Mouse (Mus musculus): Measurements from ENCODE around the gene Chn2. TPM values are rescaled to one million over a fixed set of nuclear protein-coding genes. Genes with fewer than 3 reads are reported as not detected.
"Not testable (repeated sequence)": the region's sequence is repeated elsewhere in the genome, so short reads cannot be mapped to it uniquely, and the experiment has no call there.

Gene Chn2
- polyA plus RNA-seq, 1 experiment from 2014 or later: 42.0 TPM

DNA sequence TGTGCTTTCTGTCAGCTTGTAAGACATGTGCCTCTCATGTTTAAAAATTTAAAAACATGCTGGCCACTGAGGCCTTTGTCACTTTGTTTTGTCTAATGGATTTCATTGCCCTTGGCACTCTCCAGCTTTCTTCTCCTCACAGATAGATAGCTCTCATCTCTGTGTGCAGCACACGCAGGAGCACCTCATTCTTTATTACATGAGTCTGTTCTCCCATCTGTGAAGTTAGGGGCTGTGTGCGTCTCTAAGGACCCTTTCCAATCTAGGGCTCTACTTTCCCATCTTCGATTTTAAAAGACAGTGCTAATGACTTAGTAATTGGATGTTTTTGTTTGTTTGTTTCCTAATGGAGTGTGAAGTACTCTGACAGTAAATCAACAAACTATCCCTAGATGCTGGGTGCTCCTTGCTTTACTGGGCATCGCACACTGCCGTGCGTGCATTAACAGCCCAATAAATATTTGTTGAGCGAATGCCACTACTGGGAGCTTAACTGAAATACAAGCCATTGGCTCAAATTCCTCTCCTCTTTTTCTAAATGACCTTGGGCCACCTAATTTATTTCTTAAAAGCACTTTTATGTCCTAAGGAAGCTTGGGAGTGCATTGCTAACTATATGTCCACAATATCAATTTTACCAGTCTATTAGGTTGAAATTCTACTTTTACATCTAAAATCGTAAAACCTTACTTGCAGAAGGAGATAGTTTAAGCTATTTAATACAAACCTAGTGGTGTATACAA is 136.3 kb downstream of the Chn2 start:
- WGBS: 70% methylated on average over 8 of the region's 8 CpGs
- Histone ChIP-seq H3K4me2 (ENCODE audit: low read length) (no peak overlapping the region), H3K4me1 (replicated peaks; ENCODE audit: control insufficient read depth, insufficient read depth, low read length) (no peaks in the 10 kb centered on the region), H3K4me3 (replicated peaks; ENCODE audit: low read length) (no peak overlapping the region), H3K27ac (ENCODE audit: low read length) (no peak overlapping the region), H3K9ac (replicated peaks; ENCODE audit: low read depth, low read length) (no peak overlapping the region), H3K9me3 (ENCODE audit: control insufficient read depth, low read length) (no peaks in the 10 kb centered on the region), H3K36me3 (ENCODE audit: control insufficient read depth, insufficient read depth) (no peaks in the 10 kb centered on the region), H3K27me3 (replicated peaks; ENCODE audit: control insufficient read depth, insufficient read depth, low read length) (no peaks in the 10 kb centered on the region)
- ATAC-seq: no peak

DNA sequence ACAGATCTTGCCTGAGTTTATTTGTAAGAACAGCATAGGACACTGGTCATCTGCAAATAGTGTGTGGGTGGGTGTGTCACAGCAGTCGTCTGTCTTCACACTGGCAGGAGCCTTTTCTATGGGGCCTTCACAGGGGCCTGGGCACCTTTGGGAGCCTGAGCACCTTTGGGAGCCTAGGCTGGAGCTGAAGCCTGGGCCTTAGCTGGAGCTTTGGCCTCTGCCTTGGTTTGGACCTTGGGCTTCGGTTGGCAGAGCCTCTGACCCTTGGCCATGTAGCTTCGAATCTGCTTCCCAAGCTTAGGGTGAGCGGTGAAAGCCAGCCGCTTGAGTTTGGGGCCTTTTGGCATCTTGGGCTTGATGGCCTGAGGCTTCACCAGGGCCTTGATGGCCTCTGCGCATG is 137.7 kb downstream of the Chn2 start:
- not testable (repeated sequence) for H3K27me3 ChIP-seq (replicated peaks; ENCODE audit: control insufficient read depth, insufficient read depth, low read length); H3K27ac ChIP-seq (ENCODE audit: low read length); ATAC-seq; H3K9me3 ChIP-seq (ENCODE audit: control insufficient read depth, low read length); H3K4me3 ChIP-seq (replicated peaks; ENCODE audit: low read length); H3K9ac ChIP-seq (replicated peaks; ENCODE audit: low read depth, low read length); H3K4me2 ChIP-seq (ENCODE audit: low read length); H3K4me1 ChIP-seq (replicated peaks; ENCODE audit: control insufficient read depth, insufficient read depth, low read length); H3K36me3 ChIP-seq (ENCODE audit: control insufficient read depth, insufficient read depth)
- 94% methylated on average over 6 of the region's 6 CpGs for WGBS

DNA sequence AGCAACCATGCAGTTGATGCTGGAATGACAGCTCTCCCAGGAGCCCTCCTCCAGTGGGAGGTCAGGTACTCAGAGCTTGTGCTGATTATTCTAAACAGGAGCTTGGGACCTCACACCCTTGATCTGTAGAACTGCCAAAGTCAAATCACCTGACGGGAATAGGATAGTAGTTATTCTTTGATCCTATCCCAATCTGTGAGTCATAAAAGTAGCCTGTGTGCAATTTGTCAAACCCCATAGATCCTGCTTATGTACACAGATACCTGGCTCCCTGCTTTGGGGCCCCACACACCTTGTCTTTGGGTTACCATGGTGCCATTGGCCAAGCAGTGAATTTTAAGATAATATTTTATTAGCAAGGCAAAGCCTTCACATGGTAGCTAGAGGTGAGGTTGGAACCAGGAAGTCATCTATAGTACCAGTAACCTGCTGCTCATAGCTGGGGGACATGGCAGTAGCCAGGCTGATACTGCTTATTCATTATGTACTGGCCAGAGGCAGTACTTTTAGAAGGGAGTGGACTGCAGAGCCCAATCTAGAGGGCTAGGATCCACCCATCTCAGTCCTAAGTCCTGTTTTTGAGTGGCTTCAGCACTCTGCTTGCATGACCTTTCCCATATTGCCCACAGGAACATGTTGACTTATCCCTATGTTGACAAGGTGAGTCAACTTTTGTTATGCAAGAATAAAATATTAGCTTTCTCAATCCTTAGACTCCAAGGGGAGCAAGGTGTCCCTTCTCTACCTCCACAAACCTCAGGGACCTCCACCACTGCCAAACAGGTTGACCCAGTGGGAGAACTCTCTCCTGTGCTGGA is 139.9 kb downstream of the Chn2 start:
- Histone ChIP-seq H3K4me2 (ENCODE audit: low read length) (no peak overlapping the region), H3K27me3 (replicated peaks; ENCODE audit: control insufficient read depth, insufficient read depth, low read length) (no peaks in the 10 kb centered on the region), H3K36me3 (ENCODE audit: control insufficient read depth, insufficient read depth) (no peaks in the 10 kb centered on the region), H3K4me1 (replicated peaks; ENCODE audit: control insufficient read depth, insufficient read depth, low read length) (peaks cover 9% of the 10 kb centered on the region), H3K9me3 (ENCODE audit: control insufficient read depth, low read length) (no peaks in the 10 kb centered on the region), H3K27ac (ENCODE audit: low read length) (no peak overlapping the region), H3K9ac (replicated peaks; ENCODE audit: low read depth, low read length) (no peak overlapping the region), H3K4me3 (replicated peaks; ENCODE audit: low read length) (no peak overlapping the region)
- 94% methylated on average over 1 of the region's 1 CpGs for WGBS
- no peak for ATAC-seq

DNA sequence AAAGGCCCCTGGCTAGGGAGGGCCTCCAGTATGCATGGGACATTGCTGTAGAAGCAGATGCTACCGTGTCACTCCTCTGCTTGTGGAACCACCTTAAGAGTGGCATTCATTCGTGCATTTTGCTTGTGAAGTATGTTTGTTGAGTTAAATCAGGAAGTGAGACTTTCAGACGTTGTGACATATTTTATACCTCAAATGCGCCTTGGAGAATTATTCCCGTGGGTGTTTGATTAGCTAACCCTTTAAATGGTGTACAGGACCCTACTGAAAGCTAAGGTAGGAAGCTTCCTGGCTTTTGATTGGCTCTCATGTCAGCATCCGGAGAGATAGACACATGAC is 140.5 kb downstream of the Chn2 start:
- H3K4me3 ChIP-seq (replicated peaks; ENCODE audit: low read length): no peak overlapping the region
- no peak overlapping the region for H3K9ac ChIP-seq (replicated peaks; ENCODE audit: low read depth, low read length)
- H3K9me3 ChIP-seq (ENCODE audit: control insufficient read depth, low read length): no peaks in the 10 kb centered on the region
- no peaks in the 10 kb centered on the region for H3K27me3 ChIP-seq (replicated peaks; ENCODE audit: control insufficient read depth, insufficient read depth, low read length)
- peaks cover 10% of the 10 kb centered on the region for H3K4me1 ChIP-seq (replicated peaks; ENCODE audit: control insufficient read depth, insufficient read depth, low read length)
- WGBS: 90% methylated on average over 6 of the region's 6 CpGs
- H3K36me3 ChIP-seq (ENCODE audit: control insufficient read depth, insufficient read depth): no peaks in the 10 kb centered on the region
- no peak overlapping the region for H3K4me2 ChIP-seq (ENCODE audit: low read length)
- no peak overlapping the region for H3K27ac ChIP-seq (ENCODE audit: low read length)
- ATAC-seq: no peak

DNA sequence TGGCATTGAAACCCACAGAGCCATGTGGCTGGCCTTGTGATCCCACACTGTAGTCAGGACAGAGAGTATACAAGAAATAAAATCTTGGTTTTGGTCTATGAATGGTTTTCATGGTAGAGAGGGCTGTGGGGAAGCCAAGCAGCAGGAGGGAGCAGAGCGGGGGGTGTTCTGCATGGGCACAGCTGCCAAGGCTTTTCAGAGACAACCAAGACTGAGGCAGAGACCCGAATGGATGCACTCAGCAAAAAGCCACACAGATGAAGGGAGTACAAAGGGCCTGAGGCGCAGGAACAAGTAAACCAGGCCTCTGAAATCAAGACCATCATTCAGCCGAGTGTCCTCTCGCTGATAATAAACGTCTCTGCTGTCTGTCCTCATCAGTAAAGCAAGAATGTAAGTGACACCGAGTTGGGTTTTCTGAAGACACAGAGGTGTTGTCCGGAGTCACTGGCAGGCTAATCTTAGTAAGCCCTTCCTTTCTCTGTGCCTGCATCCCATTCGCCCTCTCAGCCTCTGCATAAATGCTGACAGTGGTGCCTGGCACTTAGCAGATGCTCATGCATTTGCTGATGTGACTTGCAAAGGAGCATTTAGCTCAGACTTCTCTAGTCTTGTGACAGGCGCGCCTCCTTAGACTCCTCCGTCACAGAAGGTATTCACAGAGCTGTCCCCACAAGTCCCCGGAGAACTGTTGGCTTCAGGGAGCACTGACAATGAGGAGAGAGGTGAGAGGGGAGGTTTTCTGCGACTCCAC is 144.6 kb downstream of the Chn2 start:
- Histone ChIP-seq H3K27me3 (replicated peaks; ENCODE audit: control insufficient read depth, insufficient read depth, low read length) (no peaks in the 10 kb centered on the region), H3K36me3 (ENCODE audit: control insufficient read depth, insufficient read depth) (no peaks in the 10 kb centered on the region), H3K4me2 (ENCODE audit: low read length) (no peak overlapping the region), H3K4me3 (replicated peaks; ENCODE audit: low read length) (no peak overlapping the region), H3K4me1 (replicated peaks; ENCODE audit: control insufficient read depth, insufficient read depth, low read length) (peaks cover 10% of the 10 kb centered on the region), H3K9ac (replicated peaks; ENCODE audit: low read depth, low read length) (no peak overlapping the region), H3K9me3 (ENCODE audit: control insufficient read depth, low read length) (no peaks in the 10 kb centered on the region), H3K27ac (ENCODE audit: low read length) (peak overlapping the region; percentile 53; the same call in 1 of the 2 replicates)
- 45% methylated on average over 14 of the region's 14 CpGs for WGBS
- peak; percentile 79 for ATAC-seq

DNA sequence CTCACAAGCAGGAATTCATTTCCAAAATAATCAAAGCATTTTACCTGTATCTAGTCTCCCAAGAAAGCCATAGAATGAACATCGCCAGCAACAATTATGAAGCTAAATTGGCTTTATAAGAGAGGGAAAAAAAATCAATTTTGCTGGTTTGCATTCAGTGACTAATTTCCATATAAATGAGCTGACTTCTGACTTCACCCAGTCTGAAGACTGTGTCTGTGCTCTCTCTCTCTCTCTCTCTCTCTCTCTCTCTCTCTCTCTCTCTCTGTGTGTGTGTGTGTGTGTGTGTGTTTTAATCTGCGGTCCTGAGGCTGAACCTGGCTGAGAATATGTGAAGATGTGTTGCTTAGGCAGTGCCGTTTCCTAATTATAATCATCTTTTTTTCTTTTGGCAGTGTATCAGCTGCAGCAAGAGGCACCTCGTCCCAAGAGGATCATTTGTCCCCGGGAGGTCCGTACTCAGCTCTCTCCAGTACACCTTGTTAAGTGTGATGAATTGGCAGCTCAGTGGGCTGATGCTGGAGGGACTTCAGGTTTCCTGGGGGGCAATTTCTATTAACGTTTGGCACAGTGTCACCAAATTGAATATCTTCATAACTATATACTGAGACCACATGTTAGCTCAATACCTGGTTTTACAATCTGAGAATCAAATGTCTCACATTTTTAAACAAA is 154.4 kb downstream of the Chn2 start:
- Histone ChIP-seq H3K4me2 (ENCODE audit: low read length) (no peak overlapping the region), H3K4me1 (replicated peaks; ENCODE audit: control insufficient read depth, insufficient read depth, low read length) (peaks cover 12% of the 10 kb centered on the region), H3K9ac (replicated peaks; ENCODE audit: low read depth, low read length) (no peak overlapping the region), H3K27me3 (replicated peaks; ENCODE audit: control insufficient read depth, insufficient read depth, low read length) (no peaks in the 10 kb centered on the region), H3K27ac (ENCODE audit: low read length) (no peak overlapping the region), H3K9me3 (ENCODE audit: control insufficient read depth, low read length) (no peaks in the 10 kb centered on the region), H3K4me3 (replicated peaks; ENCODE audit: low read length) (no peak overlapping the region), H3K36me3 (ENCODE audit: control insufficient read depth, insufficient read depth) (no peaks in the 10 kb centered on the region)
- peak; percentile 45 for ATAC-seq
- 30% methylated on average over 7 of the region's 7 CpGs for WGBS

DNA sequence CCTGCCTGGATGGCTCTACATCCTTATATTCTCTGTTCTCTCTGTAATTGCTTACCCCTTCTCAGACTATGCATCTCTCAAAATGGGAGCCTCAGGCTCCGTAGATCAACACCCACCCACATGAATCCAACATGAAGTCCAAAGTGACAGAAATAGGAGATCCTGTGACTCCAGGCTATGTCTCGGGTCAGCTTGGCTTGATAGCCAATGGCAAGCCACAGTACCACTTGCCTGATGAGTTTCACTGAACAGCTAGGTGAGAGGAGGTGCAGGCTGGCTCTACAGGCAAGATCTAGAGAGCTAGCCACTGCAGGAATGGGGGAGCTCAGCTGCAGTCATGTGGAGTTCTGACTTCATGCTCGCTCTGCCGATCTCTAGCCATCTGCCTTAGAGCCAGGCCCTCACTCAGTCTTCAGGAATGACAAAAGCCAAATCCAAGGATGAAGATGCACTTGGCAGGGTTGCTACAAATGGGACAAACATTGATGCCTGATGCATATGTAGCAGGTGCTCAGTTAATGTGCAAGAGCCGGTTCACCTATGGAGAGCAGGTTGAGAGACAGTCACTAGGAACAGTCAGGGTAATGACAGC is 158.6 kb downstream of the Chn2 start:
- H3K4me2 ChIP-seq (ENCODE audit: low read length): no peak overlapping the region
- H3K27me3 ChIP-seq (replicated peaks; ENCODE audit: control insufficient read depth, insufficient read depth, low read length): no peaks in the 10 kb centered on the region
- H3K9ac ChIP-seq (replicated peaks; ENCODE audit: low read depth, low read length): no peak overlapping the region
- no peak for ATAC-seq
- H3K4me1 ChIP-seq (replicated peaks; ENCODE audit: control insufficient read depth, insufficient read depth, low read length): peaks cover 12% of the 10 kb centered on the region
- no peaks in the 10 kb centered on the region for H3K9me3 ChIP-seq (ENCODE audit: control insufficient read depth, low read length)
- H3K27ac ChIP-seq (ENCODE audit: low read length): no peak overlapping the region
- H3K4me3 ChIP-seq (replicated peaks; ENCODE audit: low read length): no peak overlapping the region
- 92% methylated on average over 5 of the region's 5 CpGs for WGBS
- no peaks in the 10 kb centered on the region for H3K36me3 ChIP-seq (ENCODE audit: control insufficient read depth, insufficient read depth)

DNA sequence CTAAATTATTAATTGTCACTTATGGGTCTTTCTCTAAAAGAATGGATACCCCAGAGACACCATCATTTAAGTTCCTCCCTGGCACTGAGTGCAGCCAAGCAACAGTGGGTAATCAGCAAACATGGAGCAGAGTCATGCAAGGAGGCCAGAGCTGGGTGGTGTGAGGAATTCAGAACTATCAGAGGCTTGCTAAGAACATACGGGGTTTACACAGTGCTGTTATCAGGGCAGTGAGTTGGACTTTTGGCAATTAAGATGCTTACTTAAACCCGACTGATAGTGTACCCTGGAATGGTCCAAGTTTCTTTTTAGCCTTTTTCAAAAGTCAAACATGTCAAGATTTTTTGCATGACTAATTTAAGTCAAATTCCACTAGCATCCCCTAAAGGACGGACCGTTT is 160.2 kb downstream of the Chn2 start:
- Histone ChIP-seq H3K36me3 (ENCODE audit: control insufficient read depth, insufficient read depth) (no peaks in the 10 kb centered on the region), H3K4me1 (replicated peaks; ENCODE audit: control insufficient read depth, insufficient read depth, low read length) (no peaks in the 10 kb centered on the region), H3K27me3 (replicated peaks; ENCODE audit: control insufficient read depth, insufficient read depth, low read length) (no peaks in the 10 kb centered on the region), H3K9ac (replicated peaks; ENCODE audit: low read depth, low read length) (no peak overlapping the region), H3K9me3 (ENCODE audit: control insufficient read depth, low read length) (no peaks in the 10 kb centered on the region), H3K4me3 (replicated peaks; ENCODE audit: low read length) (no peak overlapping the region), H3K4me2 (ENCODE audit: low read length) (no peak overlapping the region), H3K27ac (ENCODE audit: low read length) (no peak overlapping the region)
- 40% methylated on average over 4 of the region's 4 CpGs for WGBS
- ATAC-seq: no peak
